Mouse (Mus musculus): ENCODE measurements at regions not wholly inside any gene's neighbourhood (a gene's known extent, or its start where the extent isn't known, plus 50 kb on each side); places are given as distances from the start of the nearest gene placed in this dataset.

GRCm38 (mm10) chr1:126918876-126919275, 88.3 kb upstream of the Nckap5 start:
- DNase-seq (ENCODE audit: low read depth) = no peak

GRCm38 (mm10) chr1:126917872-126918271, 87.3 kb upstream of the Nckap5 start:
- no peak for DNase-seq (ENCODE audit: low read depth)

GRCm38 (mm10) chr1:126916369-126916768, 85.8 kb upstream of the Nckap5 start:
- no peak for DNase-seq (ENCODE audit: low read depth)

GRCm38 (mm10) chr1:126911277-126912060, 80.9 kb upstream of the Nckap5 start:
- no peak for DNase-seq (ENCODE audit: low read depth)

GRCm38 (mm10) chr1:126907417-126907816, 76.8 kb upstream of the Nckap5 start:
- DNase-seq (ENCODE audit: low read depth) = no peak

GRCm38 (mm10) chr1:126898484-126898883, 67.9 kb upstream of the Nckap5 start:
- DNase-seq (ENCODE audit: low read depth) = no peak

- DNase-seq (ENCODE audit: low read depth) = no peak
Observed at GRCm38 (mm10) chr1:126896895-126897294, 66.3 kb upstream of the Nckap5 start.

- no peak for DNase-seq (ENCODE audit: low read depth)
Observed at GRCm38 (mm10) chr1:126880801-126881200, 50.2 kb upstream of the Nckap5 start.

Measured in NIH3T3 (cell line).